Mouse (Mus musculus) neural tube, embryonic 11.5 days (tissue): Measurements from ENCODE around the gene Rabgap1l. TPM values are rescaled to one million over a fixed set of nuclear protein-coding genes. Genes with fewer than 3 reads are reported as not detected.

ENCODE experiments used
- ATAC-seq: fragments of 200-750 bp; cut with Nextera tagmentation; 2 replicates; pipeline ENCODE4 v1.8.0; 2017; ENCODE audit warnings: moderate number of reproducible peaks, mild to moderate bottlenecking, moderate TSS enrichment, moderate library complexity; ENCODE audit not compliant: insufficient read depth, low FRiP score, low TSS enrichment
- DNase-seq: peaks from one replicate; pipeline ENCODE4 v3.0.0-alpha.2; 2015; ENCODE audit warnings: low spot score
- H3K27ac ChIP-seq: fragments of 300-500 bp; sonication (generic); 2 replicates; pipeline ENCODE4 v1.5.1; 2014; ENCODE audit warnings: low read depth, mild to moderate bottlenecking, low read length
- H3K27me3 ChIP-seq: fragments of 300-500 bp; sonication (generic); 2 replicates; pipeline ENCODE4 v1.6.1; 2014; ENCODE audit warnings: mild to moderate bottlenecking, low read length, mixed read lengths; ENCODE audit not compliant: control insufficient read depth, insufficient read depth
- H3K36me3 ChIP-seq: fragments of 300-500 bp; sonication (generic); 2 replicates; pipeline ENCODE4 v1.6.1; 2014; ENCODE audit warnings: mild to moderate bottlenecking, low read length, moderate library complexity, mixed read lengths; ENCODE audit not compliant: control insufficient read depth, insufficient read depth
- H3K4me1 ChIP-seq: fragments of 300-500 bp; sonication (generic); 2 replicates; pipeline ENCODE4 v1.6.1; 2014; ENCODE audit warnings: low read length, mixed read lengths; ENCODE audit not compliant: control insufficient read depth, insufficient read depth
- H3K4me2 ChIP-seq: fragments of 300-500 bp; sonication (generic); 2 replicates; pipeline ENCODE4 v1.6.1; 2014; ENCODE audit warnings: low read depth, mild to moderate bottlenecking, moderate library complexity
- H3K4me3 ChIP-seq: fragments of 300-500 bp; sonication (generic); 2 replicates; pipeline ENCODE4 v1.5.1; 2014; ENCODE audit warnings: low read depth, low read length
- H3K9ac ChIP-seq: fragments of 300-500 bp; sonication (generic); 2 replicates; pipeline ENCODE4 v1.6.1; 2014; ENCODE audit warnings: mild to moderate bottlenecking, low read length
- H3K9me3 ChIP-seq: fragments of 300-500 bp; sonication (generic); 2 replicates; pipeline ENCODE4 v1.6.1; 2016; ENCODE audit warnings: low read length; ENCODE audit not compliant: control insufficient read depth
- WGBS: fragments of 180-500 bp; shearing (Covaris S2); extraction: QIAGEN DNeasy Blood & Tissue Kit; methylation state at CpG from one replicate; pipeline ENCODE4 v1.1.7; 2014; 5-methylcytosine and 5-hydroxymethylcytosine counted together
- polyA plus RNA-seq: library from polyadenylated mRNA; unstranded; fragments of >200 nt; fragmentation: Nextera tagmentation; extraction: Ambion mirVana; gene quantifications from 2 replicates; pipeline ENCODE4 v1.2.1, GENCODE M21; 2014

The Rabgap1l gene
- polyA plus RNA-seq, 1 experiment from 2014 or later: 14.1 TPM

GRCm38 (mm10) chr1:160273133-160273743, 519.8 kb downstream of the Rabgap1l start:
- Histone ChIP-seq H3K4me3 (no peak overlapping the region), H3K9ac (no peak overlapping the region), H3K36me3 (no peaks in the 10 kb centered on the region), H3K27ac (no peak overlapping the region), H3K9me3 (no peaks in the 10 kb centered on the region), H3K4me1 (no peaks in the 10 kb centered on the region), H3K4me2 (no peak overlapping the region), H3K27me3 (no peaks in the 10 kb centered on the region)
- DNase-seq (no peak), ATAC-seq (no peak)
- 80% methylated on average over 7 of the region's 7 CpGs for WGBS

- no peaks in the 10 kb centered on the region for H3K9me3 ChIP-seq
- H3K27me3 ChIP-seq: no peaks in the 10 kb centered on the region
- H3K36me3 ChIP-seq: no peaks in the 10 kb centered on the region
- no peak for ATAC-seq
- H3K9ac ChIP-seq: no peak overlapping the region
- H3K27ac ChIP-seq: no peak overlapping the region
- DNase-seq: no peak
- no peak overlapping the region for H3K4me2 ChIP-seq
- H3K4me3 ChIP-seq: no peak overlapping the region
- H3K4me1 ChIP-seq: no peaks in the 10 kb centered on the region
- WGBS: 67% methylated on average over 1 of the region's 1 CpGs
Observed at GRCm38 (mm10) chr1:160271282-160271967, 521.6 kb downstream of the Rabgap1l start.

- Histone ChIP-seq H3K27ac (no peak overlapping the region), H3K9me3 (no peaks in the 10 kb centered on the region), H3K36me3 (no peaks in the 10 kb centered on the region), H3K4me3 (no peak overlapping the region), H3K9ac (no peak overlapping the region), H3K27me3 (no peaks in the 10 kb centered on the region), H3K4me2 (no peak overlapping the region), H3K4me1 (no peaks in the 10 kb centered on the region)
- no peak for DNase-seq
- WGBS: 86% methylated on average over 3 of the region's 3 CpGs
- no peak for ATAC-seq
Observed at GRCm38 (mm10) chr1:160268322-160268721, 524.7 kb downstream of the Rabgap1l start.

- WGBS: 89% methylated on average over 16 of the region's 16 CpGs
- no peak overlapping the region for H3K9ac ChIP-seq
- no peaks in the 10 kb centered on the region for H3K27me3 ChIP-seq
- no peak overlapping the region for H3K4me2 ChIP-seq
- no peaks in the 10 kb centered on the region for H3K9me3 ChIP-seq
- no peaks in the 10 kb centered on the region for H3K36me3 ChIP-seq
- ATAC-seq (no peak), DNase-seq (no peak)
- H3K4me3 ChIP-seq: no peak overlapping the region
- no peak overlapping the region for H3K27ac ChIP-seq
- H3K4me1 ChIP-seq: no peaks in the 10 kb centered on the region
Observed at GRCm38 (mm10) chr1:160263630-160264346, 529.2 kb downstream of the Rabgap1l start.

GRCm38 (mm10) chr1:160263053-160263452, 530.0 kb downstream of the Rabgap1l start:
- H3K9ac ChIP-seq: no peak overlapping the region
- no peak overlapping the region for H3K27ac ChIP-seq
- no peak overlapping the region for H3K4me3 ChIP-seq
- no peaks in the 10 kb centered on the region for H3K36me3 ChIP-seq
- 88% methylated on average over 5 of the region's 5 CpGs for WGBS
- H3K27me3 ChIP-seq: no peaks in the 10 kb centered on the region
- DNase-seq (no peak), ATAC-seq (no peak)
- no peaks in the 10 kb centered on the region for H3K4me1 ChIP-seq
- H3K9me3 ChIP-seq: no peaks in the 10 kb centered on the region
- H3K4me2 ChIP-seq: no peak overlapping the region

- no peak for ATAC-seq
- Histone ChIP-seq H3K27me3 (no peaks in the 10 kb centered on the region), H3K4me1 (no peaks in the 10 kb centered on the region), H3K4me3 (no peak overlapping the region), H3K9me3 (no peaks in the 10 kb centered on the region), H3K4me2 (no peak overlapping the region), H3K27ac (no peak overlapping the region), H3K36me3 (no peaks in the 10 kb centered on the region), H3K9ac (no peak overlapping the region)
- WGBS: 76% methylated on average over 4 of the region's 4 CpGs
- no peak for DNase-seq
Observed at GRCm38 (mm10) chr1:160262415-160262814, 530.6 kb downstream of the Rabgap1l start.

DNA sequence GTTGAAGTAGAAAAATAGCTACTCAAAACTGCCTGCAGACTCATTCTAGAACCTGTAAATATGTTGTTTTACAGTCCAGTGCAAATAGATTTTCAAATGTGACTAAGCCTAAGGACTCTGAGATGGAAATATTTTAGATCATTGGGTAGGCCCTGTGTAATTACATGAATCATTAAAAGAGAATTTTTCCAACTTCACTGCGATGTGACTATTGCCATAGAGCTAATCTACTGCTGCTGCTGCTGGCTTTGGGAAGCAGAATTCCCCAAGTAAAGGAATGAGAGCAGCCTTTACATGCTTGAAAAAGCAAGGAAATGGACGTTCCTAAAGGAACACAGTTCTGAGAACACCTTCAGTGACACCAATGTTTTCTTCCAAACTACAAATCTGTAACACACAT, 531.2 kb downstream of the Rabgap1l start:
- H3K4me1 ChIP-seq: no peaks in the 10 kb centered on the region
- ATAC-seq (no peak), DNase-seq (no peak)
- no peaks in the 10 kb centered on the region for H3K27me3 ChIP-seq
- H3K9me3 ChIP-seq: no peaks in the 10 kb centered on the region
- H3K4me3 ChIP-seq: no peak overlapping the region
- 81% methylated on average over 2 of the region's 2 CpGs for WGBS
- no peak overlapping the region for H3K9ac ChIP-seq
- no peak overlapping the region for H3K27ac ChIP-seq
- H3K4me2 ChIP-seq: no peak overlapping the region
- H3K36me3 ChIP-seq: no peaks in the 10 kb centered on the region

DNA sequence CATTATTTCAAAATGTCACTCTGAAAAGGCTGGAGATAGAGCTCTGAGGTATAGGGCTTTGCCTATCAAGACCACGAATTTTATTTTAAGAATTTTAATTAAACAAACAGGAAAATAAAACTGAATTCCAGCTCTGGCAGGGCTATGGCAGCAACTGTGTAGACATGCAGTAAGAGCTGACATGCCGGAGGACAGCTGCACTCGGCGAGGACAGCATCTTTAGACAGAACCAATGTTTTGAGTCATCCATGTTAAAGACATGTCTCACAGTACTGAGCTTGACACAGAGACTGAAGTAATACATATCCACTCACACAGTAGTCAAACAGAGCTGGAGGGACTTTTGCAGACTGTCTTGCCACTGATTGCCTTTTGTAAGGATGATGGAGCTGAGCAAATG, 532.4 kb downstream of the Rabgap1l start:
- 87% methylated on average over 4 of the region's 4 CpGs for WGBS
- no peak for ATAC-seq
- Histone ChIP-seq H3K9ac (no peak overlapping the region), H3K4me3 (no peak overlapping the region), H3K4me1 (no peaks in the 10 kb centered on the region), H3K36me3 (no peaks in the 10 kb centered on the region), H3K27me3 (no peaks in the 10 kb centered on the region), H3K27ac (no peak overlapping the region), H3K9me3 (no peaks in the 10 kb centered on the region), H3K4me2 (no peak overlapping the region)
- DNase-seq: no peak

DNA sequence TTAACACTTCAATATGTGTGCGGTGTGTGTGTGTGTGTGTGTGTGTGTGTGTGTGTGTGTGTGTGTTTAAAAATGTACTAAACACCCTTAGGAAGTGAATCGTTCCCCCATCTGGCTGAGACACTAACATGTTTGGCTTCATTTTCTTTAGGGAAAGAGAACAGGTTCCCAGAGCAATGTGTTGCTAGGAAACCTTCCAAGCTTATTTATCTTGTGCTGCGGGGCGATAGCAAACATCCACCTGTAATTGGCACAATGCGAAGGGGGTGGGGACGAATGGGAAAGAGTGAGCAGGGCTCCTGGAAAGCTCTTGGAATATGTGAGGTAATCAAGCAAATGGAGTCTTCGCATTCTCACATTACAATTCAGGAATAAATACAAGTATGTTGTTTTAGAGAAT, 533.1 kb downstream of the Rabgap1l start:
- no peaks in the 10 kb centered on the region for H3K27me3 ChIP-seq
- WGBS: 63% methylated on average over 7 of the region's 7 CpGs
- ATAC-seq (no peak), DNase-seq (no peak)
- no peak overlapping the region for H3K4me2 ChIP-seq
- H3K4me1 ChIP-seq: no peaks in the 10 kb centered on the region
- H3K9ac ChIP-seq: no peak overlapping the region
- H3K36me3 ChIP-seq: no peaks in the 10 kb centered on the region
- no peaks in the 10 kb centered on the region for H3K9me3 ChIP-seq
- no peak overlapping the region for H3K4me3 ChIP-seq
- no peak overlapping the region for H3K27ac ChIP-seq
